Mouse (Mus musculus) embryonic facial prominence, embryonic 13.5 days (tissue): ENCODE measurements around the gene Rims1. TPM values are rescaled to one million over a fixed set of nuclear protein-coding genes. Genes with fewer than 3 reads are reported as not detected.
A peak's percentile ranks its signal among the peaks of the same experiment; 100 is the strongest.

Experiments
- ATAC-seq: fragments of 200-750 bp; cut with Nextera tagmentation; 2 replicates; pipeline ENCODE4 v1.8.0; 2017; ENCODE audit warnings: low read depth; ENCODE audit not compliant: insufficient number of reproducible peaks, insufficient read depth, low FRiP score, low TSS enrichment
- H3K27ac ChIP-seq: fragments of 300-500 bp; sonication (generic); 2 replicates; pipeline ENCODE4 v1.5.1; 2015; ENCODE audit warnings: moderate library complexity, mild to moderate bottlenecking, inconsistent platforms
- H3K27me3 ChIP-seq: fragments of 300-500 bp; sonication (generic); 2 replicates; pipeline ENCODE4 v1.6.1; 2015; ENCODE audit warnings: mild to moderate bottlenecking, inconsistent platforms
- H3K36me3 ChIP-seq: fragments of 300-500 bp; sonication (generic); 2 replicates; pipeline ENCODE4 v1.6.1; 2015; ENCODE audit warnings: mild to moderate bottlenecking, inconsistent platforms
- H3K4me1 ChIP-seq: fragments of 300-500 bp; sonication (generic); 2 replicates; pipeline ENCODE4 v1.6.1; 2015; ENCODE audit warnings: inconsistent platforms
- H3K4me2 ChIP-seq: fragments of 300-500 bp; sonication (generic); 2 replicates; pipeline ENCODE4 v1.6.1; 2015; ENCODE audit warnings: moderate library complexity, mild to moderate bottlenecking, inconsistent platforms
- H3K4me3 ChIP-seq: fragments of 300-500 bp; sonication (generic); 2 replicates; pipeline ENCODE4 v1.5.1; 2015; ENCODE audit warnings: mild to moderate bottlenecking, inconsistent platforms
- H3K9ac ChIP-seq: fragments of 300-500 bp; sonication (generic); 2 replicates; pipeline ENCODE4 v1.6.1; 2015; ENCODE audit warnings: mild to moderate bottlenecking, inconsistent platforms
- H3K9me3 ChIP-seq: fragments of 300-500 bp; sonication (generic); 2 replicates; pipeline ENCODE4 v1.6.1; 2016; ENCODE audit warnings: inconsistent platforms
- WGBS: fragments of 180-500 bp; shearing (Covaris S2); methylation state at CpG from one replicate; pipeline ENCODE4 v1.1.7; 2015; ENCODE audit warnings: mixed read lengths; 5-methylcytosine and 5-hydroxymethylcytosine counted together
- polyA plus RNA-seq: library from polyadenylated mRNA; unstranded; fragments of >200 nt; fragmentation: Nextera tagmentation; extraction: Ambion mirVana; gene quantifications from 2 replicates; pipeline ENCODE4 v1.2.1, GENCODE M21; 2015

Gene Rims1
- polyA plus RNA-seq = 1.6 and 2.2 TPM in 2 replicates

GRCm38 (mm10) chr1:22805726-22806625 lies at the start of gene Rims1:
Gene Rims1 (minus strand): TSS chr1:22805994.
- peak; percentile 87 for ATAC-seq
- WGBS = under 1% methylated on average over 60 of the region's 76 CpGs

DNA sequence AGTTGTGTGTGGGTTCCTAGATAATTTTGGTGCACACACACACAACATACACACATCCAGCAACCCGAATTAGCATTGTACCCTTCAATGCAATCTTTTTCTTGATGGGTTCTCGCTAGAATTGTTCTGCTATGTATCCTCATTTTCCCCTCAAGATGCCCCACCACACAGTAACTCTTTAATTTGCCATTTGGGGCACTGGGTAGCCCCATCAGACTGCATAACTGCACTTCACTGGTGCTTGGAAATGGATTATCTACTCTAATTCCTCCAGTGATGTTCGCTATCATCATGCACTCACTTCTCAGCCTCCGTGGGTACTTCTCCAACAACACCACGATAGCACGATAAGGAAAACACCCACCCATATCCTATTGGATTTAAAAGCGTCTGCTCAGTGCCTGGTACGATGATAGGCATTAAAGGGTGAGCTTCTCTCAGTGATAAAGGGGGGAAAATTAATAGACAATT lies 867 bp upstream of the Rims1 start:
- WGBS = 25% methylated on average over 8 of the region's 8 CpGs
- H3K9ac ChIP-seq = peak overlapping the region; percentile 83

More at GRCm38 (mm10) chr1:22805726-22806625, at the start of gene Rims1:
- peaks cover 24% of the 10 kb centered on the region for H3K27me3 ChIP-seq
- peak within 1 kb of the TSS; percentile 33; the same call in 1 of the 2 replicates for H3K27ac ChIP-seq
- peak within 1 kb of the TSS; percentile 88 for H3K4me2 ChIP-seq
- H3K9ac ChIP-seq = peak within 1 kb of the TSS; percentile 83
- H3K4me1 ChIP-seq = peaks cover 10% of the 10 kb centered on the region
- no peaks in the 10 kb centered on the region for H3K36me3 ChIP-seq
- H3K4me3 ChIP-seq = peak within 1 kb of the TSS; percentile 72
- H3K9me3 ChIP-seq = no peaks in the 10 kb centered on the region

DNA sequence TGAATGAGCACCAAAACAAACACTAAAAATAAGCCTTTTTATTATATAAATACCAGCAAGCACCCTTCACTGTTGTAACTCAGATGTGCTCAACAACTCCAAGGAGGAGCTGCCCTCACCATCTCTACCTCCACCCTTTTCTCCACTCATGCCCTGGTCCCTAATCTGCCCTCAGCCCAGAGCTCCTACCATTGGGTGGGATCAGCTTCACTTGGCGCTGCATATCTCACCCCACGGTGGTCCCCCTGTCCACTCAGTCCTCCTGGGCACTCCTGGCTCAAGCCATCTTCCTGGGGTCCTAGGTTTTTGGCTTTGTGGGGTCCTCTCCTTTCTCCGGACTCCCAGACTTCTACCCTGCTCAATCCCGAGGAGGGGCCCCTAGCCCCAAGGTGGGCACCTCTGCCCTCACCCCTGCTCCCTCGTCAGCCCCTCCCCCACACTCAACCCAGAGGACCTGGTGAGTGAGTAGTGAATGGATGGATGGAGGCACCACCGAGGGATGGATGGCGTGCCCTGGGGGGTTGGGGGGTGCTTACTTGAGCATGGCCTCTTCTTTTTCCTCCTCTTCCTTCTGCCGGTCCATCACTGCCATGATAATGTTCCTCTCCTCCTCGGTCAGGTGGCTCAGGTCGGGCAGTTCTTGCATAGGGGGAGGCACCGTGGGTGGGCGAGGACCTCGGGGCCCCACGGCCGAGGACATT lies 619 bp downstream of the Rims1 start:
- peaks cover 24% of the 10 kb centered on the region for H3K27me3 ChIP-seq
- peak overlapping the region; percentile 83 for H3K9ac ChIP-seq
- H3K36me3 ChIP-seq = no peaks in the 10 kb centered on the region
- WGBS = 7% methylated on average over 15 of the region's 15 CpGs
- peak overlapping the region; percentile 88 for H3K4me2 ChIP-seq
- H3K4me1 ChIP-seq = peaks cover 10% of the 10 kb centered on the region
- no peak overlapping the region for H3K27ac ChIP-seq
- ATAC-seq = peak; percentile 53; the same call in 1 of the 2 replicates
- H3K4me3 ChIP-seq = peak overlapping the region; percentile 72
- no peaks in the 10 kb centered on the region for H3K9me3 ChIP-seq

More for the DNA sequence above, 867 bp upstream of the Rims1 start:
- H3K36me3 ChIP-seq = no peaks in the 10 kb centered on the region
- no peaks in the 10 kb centered on the region for H3K9me3 ChIP-seq
- peak; percentile 11; the same call in 1 of the 2 replicates for ATAC-seq
- peaks cover 10% of the 10 kb centered on the region for H3K4me1 ChIP-seq
- H3K4me2 ChIP-seq = peak overlapping the region; percentile 88
- no peak overlapping the region for H3K27ac ChIP-seq
- peak overlapping the region; percentile 72 for H3K4me3 ChIP-seq
- peaks cover 24% of the 10 kb centered on the region for H3K27me3 ChIP-seq

DNA sequence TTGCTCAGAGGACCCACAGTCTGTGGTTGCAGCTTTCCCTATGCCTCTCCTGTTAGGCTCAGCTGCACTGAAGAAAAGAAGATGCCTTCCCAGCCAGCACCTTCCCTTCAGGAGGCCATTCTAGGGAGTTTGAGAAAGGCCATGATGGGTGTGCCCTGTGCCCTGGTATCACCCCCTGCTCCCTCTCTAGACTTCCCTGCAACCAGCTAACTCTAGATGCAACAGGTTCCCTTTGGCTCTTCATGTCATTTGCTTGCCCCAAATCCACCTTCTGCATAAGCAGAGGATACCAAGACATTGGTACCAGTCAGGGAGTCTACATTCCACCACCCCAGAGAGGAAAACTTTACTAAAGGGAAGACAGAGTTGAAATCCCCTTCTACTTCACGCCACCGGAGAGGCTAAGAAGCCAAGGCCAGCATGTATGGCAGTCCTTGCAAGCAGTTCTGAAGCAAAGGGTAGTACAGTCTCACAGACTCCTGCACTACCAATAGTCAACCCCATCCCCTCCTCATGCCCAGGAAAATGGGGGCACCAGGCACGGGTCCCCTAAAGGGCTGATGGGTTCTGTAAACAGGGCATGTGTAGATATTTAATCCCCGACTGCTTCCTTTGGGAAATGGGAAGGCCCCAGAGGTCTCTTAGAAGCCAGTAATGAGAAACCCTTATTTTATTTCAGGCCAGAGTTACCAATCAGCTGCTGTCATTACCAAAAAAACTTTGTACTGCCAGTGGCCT lies 1.5 kb downstream of the Rims1 start:
- H3K27ac ChIP-seq = no peak overlapping the region
- H3K4me2 ChIP-seq = peak overlapping the region; percentile 88; the same call in 1 of the 2 replicates
- no peak for ATAC-seq
- H3K27me3 ChIP-seq = peaks cover 24% of the 10 kb centered on the region
- no peaks in the 10 kb centered on the region for H3K9me3 ChIP-seq
- no peak overlapping the region for H3K4me3 ChIP-seq
- H3K4me1 ChIP-seq = peaks cover 10% of the 10 kb centered on the region
- no peaks in the 10 kb centered on the region for H3K36me3 ChIP-seq
- H3K9ac ChIP-seq = no peak overlapping the region
- 67% methylated on average over 4 of the region's 4 CpGs for WGBS

DNA sequence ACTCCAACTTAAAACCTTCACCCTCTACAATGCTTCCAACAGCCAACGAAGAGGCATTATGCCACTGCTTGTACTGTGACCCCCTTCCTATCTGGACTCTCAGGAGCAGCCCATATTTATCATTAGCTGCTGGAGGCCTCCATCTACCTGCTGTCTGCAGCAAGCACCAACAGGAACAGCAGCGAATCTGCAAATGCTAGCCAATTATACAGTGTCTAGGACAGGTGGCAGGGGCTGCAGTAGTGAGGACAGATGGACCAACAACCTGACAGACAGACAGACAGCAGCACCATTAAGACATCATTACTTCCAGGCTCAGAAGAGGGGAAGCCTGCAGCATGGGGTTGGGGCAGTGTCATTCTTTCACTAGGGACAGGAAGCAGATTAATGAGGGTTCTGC lies 2.3 kb downstream of the Rims1 start:
- no peaks in the 10 kb centered on the region for H3K9me3 ChIP-seq
- H3K4me1 ChIP-seq = peaks cover 10% of the 10 kb centered on the region
- H3K9ac ChIP-seq = no peak overlapping the region
- no peak overlapping the region for H3K4me3 ChIP-seq
- no peak for ATAC-seq
- no peaks in the 10 kb centered on the region for H3K36me3 ChIP-seq
- no peak overlapping the region for H3K4me2 ChIP-seq
- H3K27ac ChIP-seq = no peak overlapping the region
- WGBS = 83% methylated on average over 2 of the region's 2 CpGs
- peaks cover 24% of the 10 kb centered on the region for H3K27me3 ChIP-seq

GRCm38 (mm10) chr1:22800276-22800675 lies 5.5 kb downstream of the Rims1 start:
- H3K27ac ChIP-seq = no peak overlapping the region
- H3K9ac ChIP-seq = no peak overlapping the region
- H3K36me3 ChIP-seq = no peaks in the 10 kb centered on the region
- ATAC-seq = no peak
- no peak overlapping the region for H3K4me2 ChIP-seq
- H3K9me3 ChIP-seq = no peaks in the 10 kb centered on the region
- 74% methylated on average over 5 of the region's 5 CpGs for WGBS
- peaks cover 9% of the 10 kb centered on the region; the same call in 1 of the 2 replicates for H3K27me3 ChIP-seq
- no peak overlapping the region for H3K4me3 ChIP-seq
- H3K4me1 ChIP-seq = peaks cover 5% of the 10 kb centered on the region

- Histone ChIP-seq H3K4me1 (no peaks in the 10 kb centered on the region), H3K36me3 (no peaks in the 10 kb centered on the region), H3K9me3 (no peaks in the 10 kb centered on the region), H3K4me2 (no peak overlapping the region), H3K9ac (no peak overlapping the region), H3K27ac (no peak overlapping the region), H3K4me3 (no peak overlapping the region), H3K27me3 (no peaks in the 10 kb centered on the region)
- ATAC-seq = no peak
- 70% methylated on average over 5 of the region's 5 CpGs for WGBS
Observed at GRCm38 (mm10) chr1:22797091-22797490, 8.7 kb downstream of the Rims1 start.

- Histone ChIP-seq H3K36me3 (no peaks in the 10 kb centered on the region), H3K4me1 (no peaks in the 10 kb centered on the region), H3K9ac (no peak overlapping the region), H3K4me3 (no peak overlapping the region), H3K4me2 (no peak overlapping the region), H3K27ac (no peak overlapping the region), H3K9me3 (no peaks in the 10 kb centered on the region), H3K27me3 (no peaks in the 10 kb centered on the region)
- no peak for ATAC-seq
- WGBS = 20% methylated on average over 7 of the region's 7 CpGs
Observed at GRCm38 (mm10) chr1:22789391-22789909, 16.3 kb downstream of the Rims1 start.

GRCm38 (mm10) chr1:22787616-22788015 lies 18.2 kb downstream of the Rims1 start:
- H3K4me1 ChIP-seq = no peaks in the 10 kb centered on the region
- H3K4me2 ChIP-seq = no peak overlapping the region
- no peak overlapping the region for H3K9ac ChIP-seq
- H3K4me3 ChIP-seq = no peak overlapping the region
- no peaks in the 10 kb centered on the region for H3K9me3 ChIP-seq
- no peak overlapping the region for H3K27ac ChIP-seq
- H3K36me3 ChIP-seq = no peaks in the 10 kb centered on the region
- 95% methylated on average over 5 of the region's 5 CpGs for WGBS
- no peak for ATAC-seq
- no peaks in the 10 kb centered on the region for H3K27me3 ChIP-seq

DNA sequence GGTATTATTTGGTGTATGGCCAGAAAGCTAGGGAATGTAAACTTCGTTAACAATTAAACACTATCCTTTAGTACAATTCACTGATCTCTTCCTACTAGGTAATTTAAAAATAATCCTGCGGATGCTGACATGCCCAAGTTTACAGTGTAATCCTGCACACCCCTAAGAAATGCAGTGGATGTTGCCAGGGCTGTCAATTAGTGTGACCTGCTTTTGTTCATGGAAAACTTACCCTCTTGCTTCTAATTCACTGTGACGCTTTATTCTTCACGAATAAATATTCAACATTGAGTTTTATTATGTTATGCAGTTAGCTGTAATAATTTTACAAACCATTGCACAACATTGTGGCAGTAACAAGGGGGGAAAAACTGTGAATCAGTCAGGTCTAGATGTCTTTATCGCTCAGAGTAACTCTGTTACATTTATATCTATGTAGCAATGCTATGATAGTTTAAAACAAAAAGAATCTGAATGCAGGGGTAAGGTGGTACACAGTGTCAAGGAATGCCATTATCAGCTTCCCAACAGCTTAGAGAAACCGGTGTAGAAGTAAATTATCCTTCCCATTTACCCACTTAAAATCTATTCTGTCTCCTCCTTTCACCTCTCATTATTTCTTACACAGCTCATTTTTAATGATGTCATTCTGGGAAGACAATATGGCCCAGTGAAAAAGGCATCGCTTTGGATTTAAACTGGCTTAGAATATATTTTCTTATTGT lies 35.1 kb downstream of the Rims1 start:
- H3K9me3 ChIP-seq = no peaks in the 10 kb centered on the region
- no peaks in the 10 kb centered on the region for H3K4me1 ChIP-seq
- no peak overlapping the region for H3K27ac ChIP-seq
- no peak overlapping the region for H3K4me2 ChIP-seq
- no peak overlapping the region for H3K4me3 ChIP-seq
- WGBS = 73% methylated on average over 7 of the region's 7 CpGs
- no peak for ATAC-seq
- no peak overlapping the region for H3K9ac ChIP-seq
- H3K27me3 ChIP-seq = no peaks in the 10 kb centered on the region
- no peaks in the 10 kb centered on the region for H3K36me3 ChIP-seq
